Mouse (Mus musculus): ENCODE results near the gene Ehbp1l1. TPM values are rescaled to one million over a fixed set of nuclear protein-coding genes. Genes with fewer than 3 reads are reported as not detected.

The Ehbp1l1 gene
- polyA plus RNA-seq, 2 experiments, result 25.4 to 51.1 TPM

GRCm38 (mm10) chr19:5713255-5713654 is 12.9 kb downstream of the Ehbp1l1 start:
- Histone ChIP-seq H3K27ac (replicated peaks; ENCODE audit: low read depth, low read length) (0 out of 2 replicates have a peak overlapping the region, but pooled peaks have one; percentile 19), H3K9me3 (ENCODE audit: control insufficient read depth, low read length) (no peaks in the 10 kb centered on the region), H3K4me2 (replicated peaks; ENCODE audit: low read depth, low read length, severe bottlenecking) (no peak overlapping the region; the same call in 1 of the 2 replicates), H3K4me3 (replicated peaks; ENCODE audit: low read length) (no peak overlapping the region), H3K9ac (ENCODE audit: low read depth, low read length, severe bottlenecking) (no peak overlapping the region), H3K27me3 (ENCODE audit: control insufficient read depth, insufficient read depth, low read length) (no peaks in the 10 kb centered on the region), H3K36me3 (ENCODE audit: control insufficient read depth, insufficient read depth, low read length) (peaks cover 67% of the 10 kb centered on the region), H3K4me1 (ENCODE audit: control insufficient read depth, insufficient read depth, low read length) (peaks cover 18% of the 10 kb centered on the region)
- ATAC-seq (ENCODE audit: low FRiP score, low read depth) (peak; percentile 31), DNase-seq (ENCODE audit: low spot score) (no peak)
- TF ChIP-seq POLR2A (IDR thresholded peaks at IDR 0.05; ENCODE audit: borderline replicate concordance, extremely low read depth, insufficient read depth, insufficient read length), result no peak
- WGBS, result 71% methylated on average over 5 of the region's 5 CpGs

GRCm38 (mm10) chr19:5711907-5712460 is 14.1 kb downstream of the Ehbp1l1 start:
- Histone ChIP-seq H3K4me2 (replicated peaks; ENCODE audit: low read depth, low read length, severe bottlenecking) (no peak overlapping the region), H3K4me1 (ENCODE audit: control insufficient read depth, insufficient read depth, low read length) (peaks cover 18% of the 10 kb centered on the region), H3K9me3 (ENCODE audit: control insufficient read depth, low read length) (no peaks in the 10 kb centered on the region), H3K27me3 (ENCODE audit: control insufficient read depth, insufficient read depth, low read length) (no peaks in the 10 kb centered on the region), H3K27ac (replicated peaks; ENCODE audit: low read depth, low read length) (no peak overlapping the region), H3K4me3 (replicated peaks; ENCODE audit: low read length) (no peak overlapping the region), H3K9ac (ENCODE audit: low read depth, low read length, severe bottlenecking) (no peak overlapping the region), H3K36me3 (ENCODE audit: control insufficient read depth, insufficient read depth, low read length) (peaks cover 64% of the 10 kb centered on the region)
- DNase-seq (ENCODE audit: low spot score) (no peak), ATAC-seq (ENCODE audit: low FRiP score, low read depth) (no peak)
- WGBS, result 87% methylated on average over 14 of the region's 14 CpGs
- no peak for TF ChIP-seq POLR2A (IDR thresholded peaks at IDR 0.05; ENCODE audit: borderline replicate concordance, extremely low read depth, insufficient read depth, insufficient read length)

GRCm38 (mm10) chr19:5711218-5711617 is 14.9 kb downstream of the Ehbp1l1 start:
- H3K9me3 ChIP-seq (ENCODE audit: control insufficient read depth, low read length), result no peaks in the 10 kb centered on the region
- H3K27me3 ChIP-seq (ENCODE audit: control insufficient read depth, insufficient read depth, low read length), result no peaks in the 10 kb centered on the region
- H3K9ac ChIP-seq (ENCODE audit: low read depth, low read length, severe bottlenecking), result no peak overlapping the region
- no peak overlapping the region for H3K4me3 ChIP-seq (replicated peaks; ENCODE audit: low read length)
- H3K4me2 ChIP-seq (replicated peaks; ENCODE audit: low read depth, low read length, severe bottlenecking), result no peak overlapping the region
- no peak overlapping the region for H3K27ac ChIP-seq (replicated peaks; ENCODE audit: low read depth, low read length)
- peak; percentile 64 for DNase-seq (ENCODE audit: low spot score)
- ATAC-seq (ENCODE audit: low FRiP score, low read depth), result no peak
- peaks cover 72% of the 10 kb centered on the region for H3K36me3 ChIP-seq (ENCODE audit: control insufficient read depth, insufficient read depth, low read length)
- TF ChIP-seq POLR2A (IDR thresholded peaks at IDR 0.05; ENCODE audit: borderline replicate concordance, extremely low read depth, insufficient read depth, insufficient read length), result no peak
- 25% methylated on average over 3 of the region's 3 CpGs for WGBS
- H3K4me1 ChIP-seq (ENCODE audit: control insufficient read depth, insufficient read depth, low read length), result peaks cover 16% of the 10 kb centered on the region

GRCm38 (mm10) chr19:5710581-5710980 is 15.5 kb downstream of the Ehbp1l1 start:
- TF ChIP-seq POLR2A (IDR thresholded peaks at IDR 0.05; ENCODE audit: borderline replicate concordance, extremely low read depth, insufficient read depth, insufficient read length), result no peak
- no peaks in the 10 kb centered on the region for H3K9me3 ChIP-seq (ENCODE audit: control insufficient read depth, low read length)
- no peak for ATAC-seq (ENCODE audit: low FRiP score, low read depth)
- H3K9ac ChIP-seq (ENCODE audit: low read depth, low read length, severe bottlenecking), result no peak overlapping the region
- no peak overlapping the region for H3K4me2 ChIP-seq (replicated peaks; ENCODE audit: low read depth, low read length, severe bottlenecking)
- peaks cover 11% of the 10 kb centered on the region for H3K4me1 ChIP-seq (ENCODE audit: control insufficient read depth, insufficient read depth, low read length)
- no peak overlapping the region for H3K27ac ChIP-seq (replicated peaks; ENCODE audit: low read depth, low read length)
- H3K27me3 ChIP-seq (ENCODE audit: control insufficient read depth, insufficient read depth, low read length), result no peaks in the 10 kb centered on the region
- peaks cover 73% of the 10 kb centered on the region for H3K36me3 ChIP-seq (ENCODE audit: control insufficient read depth, insufficient read depth, low read length)
- WGBS, result 87% methylated on average over 8 of the region's 8 CpGs
- H3K4me3 ChIP-seq (replicated peaks; ENCODE audit: low read length), result no peak overlapping the region
- DNase-seq (ENCODE audit: low spot score), result no peak

GRCm38 (mm10) chr19:5710068-5710467 is 16.0 kb downstream of the Ehbp1l1 start:
- ATAC-seq (ENCODE audit: low FRiP score, low read depth), result no peak
- no peaks in the 10 kb centered on the region for H3K9me3 ChIP-seq (ENCODE audit: control insufficient read depth, low read length)
- no peaks in the 10 kb centered on the region for H3K27me3 ChIP-seq (ENCODE audit: control insufficient read depth, insufficient read depth, low read length)
- no peak overlapping the region for H3K9ac ChIP-seq (ENCODE audit: low read depth, low read length, severe bottlenecking)
- WGBS, result 94% methylated on average over 6 of the region's 6 CpGs
- peaks cover 13% of the 10 kb centered on the region for H3K4me1 ChIP-seq (ENCODE audit: control insufficient read depth, insufficient read depth, low read length)
- no peak for DNase-seq (ENCODE audit: low spot score)
- peaks cover 68% of the 10 kb centered on the region for H3K36me3 ChIP-seq (ENCODE audit: control insufficient read depth, insufficient read depth, low read length)
- no peak overlapping the region for H3K4me3 ChIP-seq (replicated peaks; ENCODE audit: low read length)
- no peak overlapping the region for H3K27ac ChIP-seq (replicated peaks; ENCODE audit: low read depth, low read length)
- no peak for TF ChIP-seq POLR2A (IDR thresholded peaks at IDR 0.05; ENCODE audit: borderline replicate concordance, extremely low read depth, insufficient read depth, insufficient read length)
- no peak overlapping the region for H3K4me2 ChIP-seq (replicated peaks; ENCODE audit: low read depth, low read length, severe bottlenecking)
